Mouse (Mus musculus) MEL (cell line): Measurements from ENCODE around the gene Gprc5a. TPM values are rescaled to one million over a fixed set of nuclear protein-coding genes. Genes with fewer than 3 reads are reported as not detected.

Experiments
- DNase-seq: peaks from one replicate; pipeline ENCODE4 v3.0.0; 2011; ENCODE audit warnings: low read depth, low spot score
- H3K27ac ChIP-seq: 2 replicates; pipeline ENCODE4 v1.5.1; 2012; ENCODE audit warnings: low read depth, mild to moderate bottlenecking, control low read depth, low read length, moderate library complexity; ENCODE audit not compliant: control insufficient read depth
- H3K27me3 ChIP-seq, 2 experiments: fragments of 150-350 bp in 1 of 2; sonication (generic) in 1 of 2; 2 replicates each; pipeline ENCODE4 v1.6.1; 2012; ENCODE audit warnings: low read length in 2 of 2, mild to moderate bottlenecking in 2 of 2, improper control_type of control experiment in 1 of 2, moderate library complexity in 1 of 2; ENCODE audit not compliant: insufficient read depth in 2 of 2, control insufficient read depth in 1 of 2
- H3K36me3 ChIP-seq, 2 experiments: 2 replicates each; pipeline ENCODE4 v1.6.1; 2012 to 2014; ENCODE audit warnings: low read length in 2 of 2, improper control_type of control experiment in 1 of 2, inconsistent platforms in 1 of 2, mild to moderate bottlenecking in 1 of 2; ENCODE audit not compliant: insufficient read depth in 2 of 2, control insufficient read depth in 1 of 2
- H3K4me1 ChIP-seq, 2 experiments: fragments of 150-350 bp in 1 of 2; sonication (generic) in 1 of 2; 2 replicates each; pipeline ENCODE4 v1.6.1; 2012; ENCODE audit warnings: low read length in 2 of 2, improper control_type of control experiment in 1 of 2, mild to moderate bottlenecking in 1 of 2; ENCODE audit not compliant: insufficient read depth in 2 of 2, control insufficient read depth in 1 of 2
- H3K4me3 ChIP-seq, 2 experiments: fragments of 150-350 bp in 1 of 2; sonication (generic) in 1 of 2; 2 replicates each; pipeline ENCODE4 v1.5.1; 2012; ENCODE audit warnings: low read depth in 2 of 2, low read length in 2 of 2, mild to moderate bottlenecking in 2 of 2, moderate library complexity in 2 of 2, control low read depth in 1 of 2, improper control_type of control experiment in 1 of 2; ENCODE audit not compliant: control insufficient read depth in 1 of 2, insufficient read depth in 1 of 2
- H3K79me2 ChIP-seq: 2 replicates; pipeline ENCODE4 v1.6.1; 2012; ENCODE audit warnings: mild to moderate bottlenecking, low read length, moderate library complexity; ENCODE audit not compliant: control insufficient read depth, poor library complexity, insufficient read depth
- H3K9ac ChIP-seq: 2 replicates; pipeline ENCODE4 v1.6.1; 2012; ENCODE audit warnings: low read depth, mild to moderate bottlenecking, control low read depth, low read length, moderate library complexity; ENCODE audit not compliant: control insufficient read depth, poor library complexity, severe bottlenecking
- H3K9me3 ChIP-seq: fragments of 150-350 bp; sonication (generic); replicated peaks from 2 replicates; pipeline ENCODE4 v1.6.1; 2012; ENCODE audit warnings: mild to moderate bottlenecking, low read length, improper control_type of control experiment, moderate library complexity; ENCODE audit not compliant: insufficient read depth
- CHD1 ChIP-seq: IDR thresholded peaks from 2 replicates; pipeline ENCODE4 v1.6.1; 2012; ENCODE audit warnings: low read depth, mild to moderate bottlenecking, inconsistent platforms, low read length, improper control_type of control experiment
- CHD2 ChIP-seq: IDR thresholded peaks from 2 replicates; pipeline ENCODE4 v1.6.1; 2011; ENCODE audit warnings: low read length, improper control_type of control experiment
- GABPA ChIP-seq: IDR thresholded peaks from 2 replicates; pipeline ENCODE4 v1.6.1; 2012; ENCODE audit warnings: low read depth, mild to moderate bottlenecking, inconsistent platforms, low read length, improper control_type of control experiment, moderate library complexity
- HCFC1 ChIP-seq: IDR thresholded peaks from 2 replicates; pipeline ENCODE4 v1.6.1; 2012; ENCODE audit warnings: low read depth, mild to moderate bottlenecking, inconsistent platforms, low read length, improper control_type of control experiment, moderate library complexity
- JUND ChIP-seq: IDR thresholded peaks from 2 replicates; pipeline ENCODE4 v1.6.1; 2011; ENCODE audit warnings: low read depth, mild to moderate bottlenecking, improper control_type of control experiment, low read length
- KAT2A ChIP-seq: conservative IDR thresholded peaks from 2 replicates; pipeline ENCODE4 v1.6.1; 2012; ENCODE audit warnings: low read depth, low read length, improper control_type of control experiment, inconsistent platforms
- MAX ChIP-seq: IDR thresholded peaks from 2 replicates; pipeline ENCODE4 v1.6.1; 2011; ENCODE audit warnings: low read length, improper control_type of control experiment
- MAZ ChIP-seq: IDR thresholded peaks from 2 replicates; pipeline ENCODE4 v1.6.1; 2012; ENCODE audit warnings: low read depth, mild to moderate bottlenecking, inconsistent platforms, low read length, improper control_type of control experiment
- MEF2A ChIP-seq: IDR thresholded peaks from 2 replicates; pipeline ENCODE4 v1.6.1; 2014; ENCODE audit warnings: low read depth, mild to moderate bottlenecking, inconsistent platforms, low read length, improper control_type of control experiment; ENCODE audit not compliant: poor library complexity, insufficient replicate concordance, severe bottlenecking; ENCODE audit errors: extremely low read depth
- MYB ChIP-seq: IDR thresholded peaks from 2 replicates; pipeline ENCODE4 v1.6.1; 2011; ENCODE audit warnings: mild to moderate bottlenecking, low read depth, low read length, improper control_type of control experiment
- MYC ChIP-seq: IDR thresholded peaks from 2 replicates; pipeline ENCODE4 v1.6.1; 2011; ENCODE audit warnings: low read depth, mild to moderate bottlenecking, low read length, improper control_type of control experiment, moderate library complexity
- POLR2AphosphoS2 ChIP-seq: IDR thresholded peaks from 2 replicates; pipeline ENCODE4 v1.6.1; 2011; ENCODE audit warnings: low read length, improper control_type of control experiment
- POLR2AphosphoS5 ChIP-seq: IDR thresholded peaks from 2 replicates; pipeline ENCODE4 v1.6.1; 2012; ENCODE audit warnings: low read depth, borderline replicate concordance, mild to moderate bottlenecking, inconsistent platforms, low read length, moderate library complexity, mixed read lengths
- RCOR1 ChIP-seq: IDR thresholded peaks from 2 replicates; pipeline ENCODE4 v1.6.1; 2012; ENCODE audit warnings: low read depth, mild to moderate bottlenecking, inconsistent platforms, low read length, improper control_type of control experiment
- SIN3A ChIP-seq: IDR thresholded peaks from 2 replicates; pipeline ENCODE4 v1.6.1; 2012; ENCODE audit warnings: low read length, improper control_type of control experiment, inconsistent platforms
- TBP ChIP-seq: IDR thresholded peaks from 2 replicates; pipeline ENCODE4 v1.8.0; 2011; ENCODE audit warnings: low read depth, low read length, improper control_type of control experiment
- TCF12 ChIP-seq: IDR thresholded peaks from 2 replicates; pipeline ENCODE4 v1.6.1; 2014; ENCODE audit warnings: low read depth, mild to moderate bottlenecking, inconsistent platforms, low read length, improper control_type of control experiment, moderate library complexity
- USF2 ChIP-seq, 2 experiments: IDR thresholded peaks; 2 replicates each; pipeline ENCODE4 v1.6.1; 2011 to 2012; ENCODE audit warnings: improper control_type of control experiment in 2 of 2, low read length in 2 of 2, borderline replicate concordance in 1 of 2, inconsistent platforms in 1 of 2, low read depth in 1 of 2, mild to moderate bottlenecking in 1 of 2; ENCODE audit not compliant: insufficient read depth in 1 of 2
- ZNF384 ChIP-seq: IDR thresholded peaks from 2 replicates; pipeline ENCODE4 v1.6.1; 2012; ENCODE audit warnings: low read depth, mild to moderate bottlenecking, inconsistent platforms, low read length, improper control_type of control experiment
- polyA plus RNA-seq, 2 experiments: library from polyadenylated mRNA; stranded (reverse) in 1 of 2; unstranded in 1 of 2; fragments of >175 nt in 1 of 2; fragments of >200 nt in 1 of 2; gene quantifications; 2 replicates each; pipeline versions ENCODE4 v1.2.1 to v1.2.4; 2012; ENCODE audit warnings: low replicate concordance in 2 of 2, low read depth in 1 of 2; ENCODE audit not compliant: insufficient read length in 2 of 2, insufficient read depth in 1 of 2, missing spikeins in 1 of 2
- total RNA-seq: library from RNA; depleted of rRNA; stranded (reverse); fragments of 300-350 nt; gene quantifications from 2 replicates; pipeline ENCODE4 v1.2.3, GENCODE M21; 2012

Gene Gprc5a
- total and polyA plus RNA-seq, 3 experiments: 0.06 TPM; not detected in 2

DNA sequence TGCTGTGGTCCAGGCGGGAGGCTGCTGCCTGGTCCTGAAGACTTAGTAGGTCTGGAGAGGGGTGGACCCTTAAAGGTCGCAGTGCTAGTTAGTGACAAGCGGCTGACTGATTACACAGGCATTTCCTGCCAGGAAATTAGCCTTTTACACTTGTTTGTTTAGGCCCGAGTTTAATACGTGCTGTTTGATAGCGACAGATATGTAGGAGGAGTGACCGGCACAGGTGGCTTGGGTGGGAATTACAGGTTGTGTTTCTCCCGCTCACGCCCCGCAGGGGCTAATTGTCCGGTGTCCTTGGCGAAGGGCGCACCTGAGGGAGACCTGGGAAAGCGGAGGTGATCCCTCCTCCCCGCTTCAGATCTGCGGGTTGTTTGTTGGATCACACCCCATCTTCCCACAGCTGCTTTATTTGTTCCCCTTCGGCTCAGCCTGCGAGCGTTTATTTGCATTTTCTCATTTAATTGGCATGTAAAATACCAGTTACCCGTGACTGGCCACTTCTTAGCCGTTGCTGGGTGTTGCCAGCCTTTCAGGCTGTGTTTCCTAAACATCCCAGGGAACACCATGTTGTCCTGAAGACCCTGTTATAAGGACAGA, 25.1 kb upstream of the Gprc5a start:
- DNase-seq: no peak
- Histone ChIP-seq H3K27me3 (peaks cover 0 to 5% of the 10 kb centered on the region in 2 experiments; a peak in 3 of 4 replicates), H3K79me2 (no peaks in the 10 kb centered on the region), H3K9ac (no peak overlapping the region), H3K36me3 (no peaks in the 10 kb centered on the region), H3K4me3 (no peak overlapping the region), H3K4me1 (no peaks in the 10 kb centered on the region), H3K9me3 (no peaks in the 10 kb centered on the region), H3K27ac (no peak overlapping the region)
- TF ChIP-seq MEF2A (no peak), POLR2AphosphoS2 (no peak), RCOR1 (no peak), HCFC1 (no peak), SIN3A (no peak), MYC (no peak), JUND (no peak), CHD1 (no peak), TBP (no peak)

GRCm38 (mm10) chr6:135041930-135042329, 23.5 kb upstream of the Gprc5a start:
- no peak for DNase-seq
- TF ChIP-seq USF2 (IDR thresholded peaks at IDR 0.05; ENCODE audit: borderline replicate concordance in 1 of 2, insufficient read depth in 1 of 2, low read depth in 1 of 2, low read length in 2 of 2): no peak
- no peak for TF ChIP-seq TBP
- no peak for TF ChIP-seq MYB
- TF ChIP-seq MAZ: no peak
- no peak for TF ChIP-seq MAX
- TF ChIP-seq MEF2A: no peak
- TF ChIP-seq GABPA: no peak
- no peak for TF ChIP-seq TCF12
- no peak for TF ChIP-seq CHD2
- TF ChIP-seq ZNF384: no peak
- TF ChIP-seq POLR2AphosphoS5: no peak
- TF ChIP-seq KAT2A: no peak
- no peaks in the 10 kb centered on the region for H3K9me3 ChIP-seq
- H3K36me3 ChIP-seq: no peaks in the 10 kb centered on the region
- peaks cover 0 to 5% of the 10 kb centered on the region in 2 experiments; a peak in 3 of 4 replicates for H3K27me3 ChIP-seq
- H3K27ac ChIP-seq: no peak overlapping the region
- no peaks in the 10 kb centered on the region for H3K4me1 ChIP-seq
- no peak overlapping the region for H3K4me3 ChIP-seq
- no peaks in the 10 kb centered on the region for H3K79me2 ChIP-seq
- no peak overlapping the region for H3K9ac ChIP-seq
